Mouse (Mus musculus): Measurements from ENCODE around the gene Tspan31. TPM values are rescaled to one million over a fixed set of nuclear protein-coding genes. Genes with fewer than 3 reads are reported as not detected.
A peak's percentile ranks its signal among the peaks of the same experiment; 100 is the strongest.

Tspan31 gene
- polyA plus RNA-seq, 1 experiment from 2014 or later, result 96.7 TPM

DNA sequence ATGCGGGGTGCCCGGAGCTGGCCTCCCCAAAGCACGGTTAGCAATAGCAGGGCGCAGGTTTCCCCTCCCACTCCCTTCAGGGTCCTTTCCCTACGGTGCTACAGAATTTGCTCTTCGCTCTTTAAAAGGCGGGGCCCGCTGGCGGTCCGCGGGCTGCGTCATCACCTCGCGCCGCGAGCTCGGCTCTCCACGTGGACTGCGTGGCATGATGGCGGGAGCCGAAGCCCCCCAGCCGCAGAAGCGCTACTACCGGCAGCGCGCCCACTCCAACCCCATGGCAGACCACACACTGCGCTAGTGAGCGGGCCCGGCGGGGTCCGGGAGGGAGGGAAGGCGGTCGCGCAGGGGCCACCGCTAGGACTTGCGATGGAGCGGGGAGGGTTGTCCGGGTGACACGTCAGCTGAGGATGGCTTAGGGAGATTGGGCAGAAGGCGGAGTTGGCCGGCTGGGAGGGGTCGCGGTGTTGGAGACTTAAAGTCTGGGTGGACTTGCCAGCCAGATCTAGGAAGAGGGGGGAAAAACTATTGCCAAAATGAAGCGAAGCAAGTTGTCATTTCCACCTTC is 28.2 kb downstream of the Tspan31 start:
- under 1% methylated on average over 44 of the region's 44 CpGs for WGBS (ENCODE audit: insufficient replicate concordance)
- Histone ChIP-seq H3K9ac (ENCODE audit: low read depth, low read length) (peak overlapping the region; percentile 63), H3K36me3 (ENCODE audit: control insufficient read depth, insufficient read depth) (no peaks in the 10 kb centered on the region), H3K27me3 (ENCODE audit: control insufficient read depth, insufficient read depth, low read depth, low read length) (peaks cover 28% of the 10 kb centered on the region), H3K4me3 (ENCODE audit: low read depth, low read length) (peak overlapping the region; percentile 81), H3K4me2 (ENCODE audit: low read depth, low read length) (peak overlapping the region; percentile 93), H3K27ac (ENCODE audit: low read length) (no peak overlapping the region), H3K9me3 (replicated peaks; ENCODE audit: control insufficient read depth, low read length) (no peaks in the 10 kb centered on the region), H3K4me1 (ENCODE audit: control insufficient read depth, low read depth, low read length) (peaks cover 17% of the 10 kb centered on the region)
- ATAC-seq (ENCODE audit: low read depth), result peak; percentile 82

GRCm38 (mm10) chr10:127041274-127041766 is 28.7 kb downstream of the Tspan31 start, which contains the start of the genes Mettl1 and Eef1akmt3:
Gene Mettl1 (plus strand): TSS chr10:127041414.
Gene Eef1akmt3 (minus strand): TSS chr10:127041513.
- Histone ChIP-seq H3K4me3 (ENCODE audit: low read depth, low read length) (peak within 1 kb of the TSS; percentile 81), H3K36me3 (ENCODE audit: control insufficient read depth, insufficient read depth) (no peaks in the 10 kb centered on the region), H3K4me2 (ENCODE audit: low read depth, low read length) (peak within 1 kb of the TSS; percentile 93), H3K4me1 (ENCODE audit: control insufficient read depth, low read depth, low read length) (peaks cover 17% of the 10 kb centered on the region), H3K27ac (ENCODE audit: low read length) (peak within 1 kb of the TSS; percentile 46; the same call in 1 of the 2 replicates), H3K27me3 (ENCODE audit: control insufficient read depth, insufficient read depth, low read depth, low read length) (peaks cover 28% of the 10 kb centered on the region), H3K9ac (ENCODE audit: low read depth, low read length) (peak within 1 kb of the TSS; percentile 63), H3K9me3 (replicated peaks; ENCODE audit: control insufficient read depth, low read length) (no peaks in the 10 kb centered on the region)
- peak; percentile 52 for ATAC-seq (ENCODE audit: low read depth)
- 1% methylated on average over 28 of the region's 28 CpGs for WGBS (ENCODE audit: insufficient replicate concordance)

DNA sequence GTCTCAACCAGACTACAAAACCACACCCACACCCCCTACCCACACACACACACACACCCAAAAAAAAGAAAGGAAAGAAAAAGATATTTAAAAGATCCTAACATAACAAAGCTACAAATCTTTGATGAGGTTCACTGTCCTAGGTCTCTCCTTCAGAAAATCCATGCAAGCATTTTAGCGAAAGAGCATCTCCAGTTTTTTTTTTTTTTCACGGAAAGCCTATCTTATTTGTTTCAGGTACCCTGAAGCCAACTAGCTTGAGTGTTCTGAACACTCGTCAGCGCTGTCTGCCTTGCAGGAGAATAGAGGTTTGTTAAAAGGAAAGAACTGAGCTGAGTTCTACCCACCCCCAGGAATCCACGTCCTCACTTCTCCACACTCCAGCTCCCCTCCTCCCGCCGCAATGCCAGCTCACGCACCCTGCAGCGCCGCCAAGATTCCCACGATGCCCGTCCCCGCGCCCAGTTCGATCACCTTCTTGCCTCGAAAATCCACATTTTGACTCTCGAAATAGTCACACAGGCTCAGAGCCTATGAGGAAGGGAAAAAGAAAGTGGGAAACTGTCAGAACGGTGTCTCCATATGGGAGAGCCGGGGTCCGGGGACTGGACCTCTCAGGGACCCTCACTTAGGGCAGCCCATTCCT is 29.4 kb downstream of the Tspan31 start:
- Histone ChIP-seq H3K4me3 (ENCODE audit: low read depth, low read length) (peak overlapping the region; percentile 81), H3K4me2 (ENCODE audit: low read depth, low read length) (peak overlapping the region; percentile 93), H3K27me3 (ENCODE audit: control insufficient read depth, insufficient read depth, low read depth, low read length) (peaks cover 28% of the 10 kb centered on the region), H3K36me3 (ENCODE audit: control insufficient read depth, insufficient read depth) (no peaks in the 10 kb centered on the region), H3K9me3 (replicated peaks; ENCODE audit: control insufficient read depth, low read length) (no peaks in the 10 kb centered on the region), H3K27ac (ENCODE audit: low read length) (no peak overlapping the region), H3K4me1 (ENCODE audit: control insufficient read depth, low read depth, low read length) (peaks cover 17% of the 10 kb centered on the region), H3K9ac (ENCODE audit: low read depth, low read length) (peak overlapping the region; percentile 63)
- 1% methylated on average over 20 of the region's 20 CpGs for WGBS (ENCODE audit: insufficient replicate concordance)
- ATAC-seq (ENCODE audit: low read depth), result no peak

DNA sequence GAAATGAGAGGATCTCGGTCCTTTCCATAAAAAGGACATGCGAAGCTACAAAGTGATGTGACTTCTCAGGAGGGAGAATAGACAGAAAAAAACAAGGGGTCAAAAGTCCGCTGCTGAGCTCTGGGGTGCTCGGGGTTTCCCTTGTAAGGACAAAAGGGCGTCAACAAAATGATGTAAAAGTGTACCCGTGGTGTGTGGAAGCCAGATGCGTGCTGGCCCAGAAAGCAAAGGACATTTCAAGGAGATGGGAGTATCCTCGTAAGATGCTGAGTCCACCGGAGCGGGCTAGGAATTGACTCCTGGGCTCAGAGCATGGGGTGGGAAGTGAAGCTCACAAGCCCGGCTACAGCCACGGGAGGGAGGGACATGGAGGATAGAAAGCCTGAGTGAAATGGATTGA is 32.4 kb downstream of the Tspan31 start:
- no peak for ATAC-seq (ENCODE audit: low read depth)
- no peak overlapping the region for H3K27ac ChIP-seq (ENCODE audit: low read length)
- WGBS (ENCODE audit: insufficient replicate concordance), result 65% methylated on average over 12 of the region's 12 CpGs
- no peak overlapping the region for H3K9ac ChIP-seq (ENCODE audit: low read depth, low read length)
- H3K4me1 ChIP-seq (ENCODE audit: control insufficient read depth, low read depth, low read length), result peaks cover 13% of the 10 kb centered on the region
- H3K4me2 ChIP-seq (ENCODE audit: low read depth, low read length), result no peak overlapping the region
- no peaks in the 10 kb centered on the region for H3K36me3 ChIP-seq (ENCODE audit: control insufficient read depth, insufficient read depth)
- no peaks in the 10 kb centered on the region for H3K9me3 ChIP-seq (replicated peaks; ENCODE audit: control insufficient read depth, low read length)
- H3K4me3 ChIP-seq (ENCODE audit: low read depth, low read length), result no peak overlapping the region
- H3K27me3 ChIP-seq (ENCODE audit: control insufficient read depth, insufficient read depth, low read depth, low read length), result peaks cover 28% of the 10 kb centered on the region

- 71% methylated on average over 12 of the region's 12 CpGs for WGBS (ENCODE audit: insufficient replicate concordance)
- Histone ChIP-seq H3K27me3 (ENCODE audit: control insufficient read depth, insufficient read depth, low read depth, low read length) (peaks cover 25% of the 10 kb centered on the region), H3K4me3 (ENCODE audit: low read depth, low read length) (no peak overlapping the region), H3K9me3 (replicated peaks; ENCODE audit: control insufficient read depth, low read length) (no peaks in the 10 kb centered on the region), H3K27ac (ENCODE audit: low read length) (no peak overlapping the region), H3K4me2 (ENCODE audit: low read depth, low read length) (no peak overlapping the region), H3K4me1 (ENCODE audit: control insufficient read depth, low read depth, low read length) (peaks cover 5% of the 10 kb centered on the region), H3K9ac (ENCODE audit: low read depth, low read length) (no peak overlapping the region), H3K36me3 (ENCODE audit: control insufficient read depth, insufficient read depth) (no peaks in the 10 kb centered on the region)
- peak; percentile 48; the same call in 1 of the 2 replicates for ATAC-seq (ENCODE audit: low read depth)
These were observed 33.8 kb downstream of the Tspan31 start for GRCm38 (mm10) chr10:127036273-127036672.

- Histone ChIP-seq H3K9me3 (replicated peaks; ENCODE audit: control insufficient read depth, low read length) (no peaks in the 10 kb centered on the region), H3K4me2 (ENCODE audit: low read depth, low read length) (no peak overlapping the region), H3K27ac (ENCODE audit: low read length) (no peak overlapping the region), H3K36me3 (ENCODE audit: control insufficient read depth, insufficient read depth) (no peaks in the 10 kb centered on the region), H3K27me3 (ENCODE audit: control insufficient read depth, insufficient read depth, low read depth, low read length) (no peaks in the 10 kb centered on the region; the same call in 1 of the 2 replicates), H3K4me3 (ENCODE audit: low read depth, low read length) (no peak overlapping the region), H3K9ac (ENCODE audit: low read depth, low read length) (no peak overlapping the region), H3K4me1 (ENCODE audit: control insufficient read depth, low read depth, low read length) (peaks cover 6% of the 10 kb centered on the region; the same call in 1 of the 2 replicates)
- no peak for ATAC-seq (ENCODE audit: low read depth)
- WGBS (ENCODE audit: insufficient replicate concordance), result 57% methylated on average over 8 of the region's 8 CpGs
These were observed 36.7 kb downstream of the Tspan31 start for GRCm38 (mm10) chr10:127033301-127033741.

- Histone ChIP-seq H3K9me3 (replicated peaks; ENCODE audit: control insufficient read depth, low read length) (no peaks in the 10 kb centered on the region), H3K4me1 (ENCODE audit: control insufficient read depth, low read depth, low read length) (peaks cover 6% of the 10 kb centered on the region; the same call in 1 of the 2 replicates), H3K36me3 (ENCODE audit: control insufficient read depth, insufficient read depth) (peaks cover 14% of the 10 kb centered on the region), H3K27me3 (ENCODE audit: control insufficient read depth, insufficient read depth, low read depth, low read length) (no peaks in the 10 kb centered on the region), H3K27ac (ENCODE audit: low read length) (peak within 1 kb of the TSS; percentile 46; the same call in 1 of the 2 replicates), H3K4me3 (ENCODE audit: low read depth, low read length) (peak within 1 kb of the TSS; percentile 89), H3K4me2 (ENCODE audit: low read depth, low read length) (peak within 1 kb of the TSS; percentile 97), H3K9ac (ENCODE audit: low read depth, low read length) (peak within 1 kb of the TSS; percentile 86)
- WGBS (ENCODE audit: insufficient replicate concordance), result 5% methylated on average over 56 of the region's 56 CpGs
- ATAC-seq (ENCODE audit: low read depth), result peak; percentile 89
These were observed 39.4 kb downstream of the Tspan31 start, which contains the start of gene Tsfm for GRCm38 (mm10) chr10:127030336-127031296. Gene Tsfm (minus strand): TSS chr10:127030840.

DNA sequence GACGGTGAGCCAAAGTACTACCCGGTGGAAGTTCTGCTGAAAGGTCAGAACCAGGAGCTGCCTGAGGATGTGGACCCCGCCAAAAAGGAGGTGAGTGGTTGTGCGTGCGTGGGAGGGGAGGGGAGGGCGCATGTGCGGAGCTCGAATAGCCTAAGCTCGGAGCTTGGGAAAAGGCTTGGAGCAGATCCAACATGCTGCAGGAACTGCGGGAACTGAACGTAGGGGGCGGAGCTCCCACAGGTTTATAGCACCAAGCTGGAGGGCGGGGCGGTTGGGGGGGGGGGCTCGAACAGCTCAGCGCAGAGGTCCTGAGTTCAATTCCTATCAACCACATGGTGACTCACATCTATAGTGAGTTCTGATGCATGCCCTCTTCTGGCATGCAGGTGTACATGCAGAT is 51.6 kb downstream of the Tspan31 start:
- H3K4me2 ChIP-seq (ENCODE audit: low read depth, low read length), result no peak overlapping the region
- WGBS (ENCODE audit: insufficient replicate concordance), result 73% methylated on average over 16 of the region's 16 CpGs

More for the DNA sequence above, 51.6 kb downstream of the Tspan31 start:
- H3K9me3 ChIP-seq (replicated peaks; ENCODE audit: control insufficient read depth, low read length), result no peaks in the 10 kb centered on the region
- H3K27me3 ChIP-seq (ENCODE audit: control insufficient read depth, insufficient read depth, low read depth, low read length), result no peaks in the 10 kb centered on the region
- no peak overlapping the region for H3K27ac ChIP-seq (ENCODE audit: low read length)
- H3K4me1 ChIP-seq (ENCODE audit: control insufficient read depth, low read depth, low read length), result no peaks in the 10 kb centered on the region
- no peak overlapping the region for H3K9ac ChIP-seq (ENCODE audit: low read depth, low read length)
- no peaks in the 10 kb centered on the region for H3K36me3 ChIP-seq (ENCODE audit: control insufficient read depth, insufficient read depth)
- H3K4me3 ChIP-seq (ENCODE audit: low read depth, low read length), result no peak overlapping the region
- ATAC-seq (ENCODE audit: low read depth), result no peak
